21 mouse cellular contexts compared by ENCODE assay signal in genomic region chr7:78412172-78412571, GRCm38 (mm10).
"Had no signal": no experiment of that assay in that cellular context is flagged by ENCODE, and none has a peak within 500 bp of the region (broad histone marks: within the 10 kb centered on the region; RNA-seq: fewer than 3 reads in every experiment).

No protein-coding gene starts in this region.

- ATAC-seq: forebrain, embryonic 13.5 days; forebrain, embryonic 14.5 days; forebrain, embryonic 15.5 days; forebrain, embryonic 16.5 days; forebrain, postnatal 0 days had no signal

- DNase-seq: cerebellum, adult 18-20 months; cerebellum, adult 2 months; cerebellum, adult 9-10 months; cerebellum, postnatal 10 days; cerebellum, postnatal 14 days; cerebellum, postnatal 25 days; cerebellum, postnatal 36 days; embryo, embryonic 11 days; forebrain, postnatal 0 days; gastrocnemius, adult 2 months; gastrocnemius, postnatal 10 days; gastrocnemius, postnatal 14 days; gastrocnemius, postnatal 25 days; gastrocnemius, postnatal 36 days; heart, adult 11 months; heart, adult 18-20 months; heart, adult 2 months had no signal
